Mouse (Mus musculus) heart, adult 9 months (tissue): ENCODE measurements around the gene Prelp.

Source experiments
- DNase-seq, 2 experiments: peaks; one replicate each; pipeline ENCODE4 v3.0.0; 2022; ENCODE audit warnings: low spot score in 2 of 2

The Prelp gene

GRCm38 (mm10) chr1:133899043-133899542 is 22.1 kb downstream of the Prelp start:
- DNase-seq, result no peak

- DNase-seq, result no peak
Measured at GRCm38 (mm10) chr1:133897293-133897692, 23.9 kb downstream of the Prelp start.

DNA sequence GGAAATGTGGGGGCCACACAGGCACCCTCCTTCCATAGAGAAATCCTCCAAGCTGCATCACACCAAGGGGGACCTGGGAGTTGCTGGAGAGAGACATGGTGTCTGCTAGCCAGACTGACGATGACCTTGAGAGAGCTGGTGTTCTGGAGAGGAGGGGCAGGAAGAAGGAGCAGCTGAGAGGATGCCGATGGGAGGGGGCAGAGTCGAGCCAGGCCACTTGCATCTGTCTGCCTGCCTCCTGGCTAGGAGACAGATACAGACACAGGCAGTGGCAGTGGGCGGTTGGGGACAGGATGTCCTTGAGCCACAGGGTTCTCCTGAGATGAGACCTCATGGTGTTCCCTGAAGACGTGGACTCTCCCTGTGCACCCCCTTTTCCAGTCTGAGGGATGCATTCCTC is 29.7 kb downstream of the Prelp start:
- DNase-seq, result peak; percentile 64 to 83

GRCm38 (mm10) chr1:133889949-133890598 is 31.1 kb downstream of the Prelp start:
- no peak for DNase-seq

GRCm38 (mm10) chr1:133887538-133888250 is 33.5 kb downstream of the Prelp start:
- DNase-seq, result no peak

GRCm38 (mm10) chr1:133887044-133887443 is 34.2 kb downstream of the Prelp start:
- DNase-seq, result no peak

DNA sequence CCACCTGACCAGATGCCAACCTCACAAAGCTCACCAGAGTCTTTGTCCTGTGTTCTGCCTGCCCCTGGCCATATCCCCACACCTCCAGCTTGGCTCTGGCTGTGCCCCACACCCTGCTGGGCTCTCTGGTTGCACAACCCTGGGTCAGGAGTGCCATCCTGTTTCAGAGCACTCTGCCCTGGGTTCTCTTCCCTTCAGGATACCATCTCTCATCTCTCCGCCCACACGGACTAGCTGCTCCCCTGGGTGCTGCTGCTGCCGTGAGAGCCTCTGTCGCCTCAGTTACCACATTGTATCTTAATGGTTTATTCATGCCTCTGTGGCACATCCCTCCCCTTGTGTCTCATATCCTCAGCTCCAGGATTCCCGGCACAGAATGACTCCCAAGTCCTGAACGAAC is 34.8 kb downstream of the Prelp start:
- no peak for DNase-seq

DNA sequence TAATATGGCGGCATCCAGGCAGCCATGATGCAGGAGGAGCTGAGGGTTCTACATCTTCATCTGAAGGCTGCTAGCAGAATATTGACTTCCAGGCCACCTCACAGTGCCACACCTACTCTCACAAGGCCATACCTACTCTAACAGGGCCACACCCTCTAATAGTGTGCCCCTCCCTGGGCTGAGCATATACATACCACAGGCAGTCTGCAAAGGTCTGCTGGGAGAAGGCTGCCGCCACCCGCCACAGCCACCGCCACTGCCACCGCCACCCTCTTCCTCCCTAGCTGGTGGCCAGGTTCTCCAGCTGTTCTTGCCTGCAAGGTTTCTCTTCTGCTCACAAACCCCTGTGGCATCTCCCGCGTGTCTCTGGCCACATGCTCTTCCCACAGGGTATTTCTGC is 35.4 kb downstream of the Prelp start:
- no peak for DNase-seq

GRCm38 (mm10) chr1:133884746-133885145 is 36.5 kb downstream of the Prelp start:
- no peak for DNase-seq

DNA sequence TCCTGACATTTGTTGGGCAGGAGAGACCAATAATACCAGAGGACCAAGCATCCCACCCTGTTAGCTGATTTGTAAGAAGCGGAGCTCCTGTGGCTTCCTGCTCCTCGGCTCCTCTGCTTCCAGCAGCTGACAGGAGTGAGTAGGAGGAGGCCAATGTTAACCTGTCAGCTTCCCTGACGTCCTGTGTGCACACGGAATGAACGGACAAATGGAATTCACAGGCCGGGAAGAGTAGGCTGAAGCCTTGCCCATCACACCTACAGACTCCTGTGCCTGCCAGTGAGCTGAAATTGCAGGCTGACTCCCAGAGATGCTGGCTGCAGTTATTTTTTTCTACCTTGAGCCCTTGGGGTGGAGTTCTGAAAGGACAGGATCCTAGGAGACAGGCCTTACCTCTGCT is 37.1 kb downstream of the Prelp start:
- DNase-seq, result no peak

GRCm38 (mm10) chr1:133882283-133883217 is 38.7 kb downstream of the Prelp start:
- DNase-seq, result no peak

DNA sequence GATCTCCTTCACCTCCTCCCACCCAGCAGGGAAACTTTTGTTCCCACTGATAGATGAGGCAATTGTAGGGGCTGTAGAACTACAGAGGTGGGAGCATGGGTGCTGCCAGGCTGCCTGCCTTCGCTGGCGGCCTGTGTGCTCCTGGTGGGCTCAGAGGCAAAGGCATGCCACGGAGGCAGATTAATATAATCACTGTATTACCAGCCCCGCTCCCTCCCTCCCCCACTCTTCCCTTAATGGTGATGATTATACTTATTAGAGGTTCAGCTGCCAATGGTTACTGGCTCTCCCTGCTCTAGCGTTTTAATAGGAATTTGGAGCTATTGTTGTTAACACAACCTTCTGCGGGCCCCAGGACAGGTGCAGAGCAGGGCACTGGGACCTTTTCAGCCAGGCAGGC is 39.4 kb downstream of the Prelp start:
- no peak for DNase-seq

- no peak for DNase-seq
Measured at GRCm38 (mm10) chr1:133878825-133879423, 42.3 kb downstream of the Prelp start.

GRCm38 (mm10) chr1:133876936-133877335 is 44.3 kb downstream of the Prelp start:
- no peak for DNase-seq

DNA sequence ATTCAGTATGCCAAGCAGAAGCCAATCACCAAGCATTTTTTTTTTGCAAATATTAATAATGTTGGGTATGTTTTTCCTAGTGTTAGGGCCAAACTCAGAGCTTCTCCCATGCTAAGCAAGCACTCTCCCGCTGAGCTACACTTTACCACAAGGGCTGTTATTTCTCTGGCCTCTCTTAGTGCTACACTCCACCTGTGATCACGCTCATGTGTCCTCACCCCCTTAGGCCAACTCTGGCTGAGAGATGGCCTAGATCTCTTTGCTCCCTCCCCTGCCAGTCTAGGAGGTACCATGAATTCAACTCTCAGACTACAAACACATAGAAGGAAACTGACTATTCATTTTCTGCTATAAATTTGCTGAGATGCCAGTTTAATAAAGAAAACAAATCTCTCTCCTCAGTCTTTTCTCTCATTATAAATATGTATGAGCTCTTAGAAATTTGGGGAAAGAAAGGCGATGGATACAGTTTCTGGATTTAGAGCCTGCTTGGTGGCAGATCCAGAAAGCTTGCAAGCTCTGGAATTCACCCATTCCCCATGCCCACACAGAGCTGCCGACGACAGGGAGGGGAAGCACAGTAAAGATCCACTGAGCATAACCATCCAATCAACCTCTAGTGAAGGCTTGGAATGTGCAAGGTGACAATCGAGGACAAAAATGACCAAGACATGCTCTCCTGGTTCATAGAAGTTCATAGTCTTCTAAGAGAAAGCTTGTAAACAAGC is 48.0 kb downstream of the Prelp start:
- DNase-seq, result no peak

DNA sequence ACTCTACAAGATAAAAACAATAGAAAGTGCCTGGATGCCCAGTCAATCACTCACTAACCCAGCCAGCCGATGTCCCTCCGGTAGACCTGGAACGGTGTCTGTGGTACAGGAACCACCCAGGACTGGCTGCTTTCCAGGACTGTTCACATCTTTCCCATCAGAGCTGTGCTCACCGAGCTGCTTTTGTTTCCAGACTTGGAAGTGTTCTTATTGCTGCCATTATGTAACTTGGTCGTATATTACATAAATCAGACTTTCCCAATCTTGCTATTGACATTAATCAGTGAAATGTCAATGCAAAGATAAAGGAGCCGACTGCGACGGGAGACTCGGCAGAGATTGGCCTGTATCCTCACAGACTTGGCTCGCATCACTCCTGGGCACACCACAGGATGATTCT is 50.0 kb downstream of the Prelp start:
- no peak for DNase-seq

- DNase-seq, result no peak
Measured at GRCm38 (mm10) chr1:133869221-133869620, 52.0 kb downstream of the Prelp start.

GRCm38 (mm10) chr1:133863257-133863997 is 57.8 kb downstream of the Prelp start:
- peak; percentile 17 to 28 for DNase-seq

DNA sequence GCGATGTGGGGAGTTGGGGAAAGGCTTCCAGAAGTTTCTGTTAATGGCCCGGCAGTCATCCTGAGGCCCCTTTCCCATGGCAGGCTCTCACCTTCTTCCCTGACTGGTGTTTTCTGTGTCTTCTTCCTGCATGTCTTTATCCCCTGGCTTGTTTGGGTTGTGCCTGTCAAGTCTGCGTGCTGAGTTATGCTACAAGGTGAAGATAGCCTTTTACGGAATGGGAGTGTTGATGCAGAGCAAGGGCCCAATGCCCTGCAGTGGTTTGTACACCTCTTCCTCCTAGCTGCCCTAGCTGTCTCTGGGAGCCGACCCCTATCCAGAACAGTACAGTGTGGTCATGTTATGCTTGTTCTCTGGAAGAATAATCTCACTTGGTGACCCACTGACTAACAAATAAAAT is 60.2 kb downstream of the Prelp start:
- DNase-seq, result no peak
